Mouse (Mus musculus) cerebellum, adult (tissue): ENCODE results near the gene Commd1.

ENCODE experiments used
- ATAC-seq: cut with Nextera tagmentation; 2 replicates; pipeline ENCODE4 v1.9.2; 2017; ENCODE audit warnings: mild to moderate bottlenecking, moderate library complexity, mixed read lengths; ENCODE audit not compliant: insufficient number of reproducible peaks, low FRiP score, low TSS enrichment

The Commd1 gene

DNA sequence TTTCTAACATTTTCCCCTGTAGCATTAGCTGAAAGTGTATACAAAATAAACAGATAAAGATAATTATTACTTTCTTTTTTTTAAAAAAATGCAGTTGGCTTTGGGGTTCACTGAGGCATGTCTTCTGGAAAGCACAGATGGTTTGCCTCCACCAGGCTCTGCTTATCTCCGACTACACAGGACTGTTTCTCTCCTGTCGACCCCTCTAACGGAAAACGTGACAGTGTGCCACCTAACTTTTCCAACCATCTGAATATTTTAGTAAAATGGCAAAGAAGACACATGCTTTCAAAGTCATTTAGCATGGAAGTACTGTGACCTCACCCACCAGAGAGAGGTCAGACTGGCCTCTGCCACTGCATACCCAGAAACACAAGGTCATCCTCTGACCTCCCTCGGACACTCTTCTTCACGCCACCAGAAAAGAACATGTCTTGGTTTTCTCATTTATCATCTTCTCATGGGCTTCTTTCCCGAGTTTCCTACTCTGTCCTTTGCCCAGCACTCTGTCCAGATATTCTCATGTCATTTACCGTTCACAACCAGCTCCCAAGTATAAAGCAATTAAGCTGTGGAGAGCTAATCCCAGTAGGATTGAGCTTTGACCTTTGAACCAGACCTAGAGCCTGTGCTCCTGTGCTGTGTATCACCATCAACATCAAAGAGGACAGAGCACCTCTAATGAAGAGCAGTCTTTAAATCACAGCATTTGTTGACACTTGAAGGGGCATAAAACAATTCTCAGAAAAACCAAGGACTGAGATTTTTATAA lies 135.0 kb downstream of the Commd1 start:
- ATAC-seq: no peak
